Mouse (Mus musculus) macrophage (primary cell): ENCODE results near the gene Fgf18. TPM values are rescaled to one million over a fixed set of nuclear protein-coding genes. Genes with fewer than 3 reads are reported as not detected.

Experiments used
- H3K27ac ChIP-seq: fragments of 350-480 bp; formaldehyde crosslinking; 2 replicates; pipeline ENCODE4 v1.9.0; 2021
- H3K36me3 ChIP-seq: fragments of 350-480 bp; formaldehyde crosslinking; 2 replicates; pipeline ENCODE4 v1.9.0; 2021; ENCODE audit errors: inconsistent target
- H3K4me3 ChIP-seq: fragments of 350-480 bp; formaldehyde crosslinking; 2 replicates; pipeline ENCODE4 v1.9.0; 2021; ENCODE audit errors: inconsistent target
- H3K79me2 ChIP-seq: fragments of 350-480 bp; formaldehyde crosslinking; 2 replicates; pipeline ENCODE4 v1.9.0; 2021; ENCODE audit errors: inconsistent target
- WGBS: methylation state at CpG from one replicate; pipeline ENCODE4 v1.1.7; 2026; ENCODE audit warnings: inconsistent platforms; ENCODE audit not compliant: missing documents; 5-methylcytosine and 5-hydroxymethylcytosine counted together
- polyA plus RNA-seq: library from polyadenylated mRNA; stranded (reverse); fragments of 250-400 nt; gene quantifications from 3 replicates; pipeline ENCODE4 v1.2.4, GENCODE M21; 2018; ENCODE audit warnings: inconsistent platforms

Fgf18 gene
- polyA plus RNA-seq, 1 experiment from 2014 or later = not detected

GRCm38 (mm10) chr11:33112407-33112806, 34.8 kb downstream of the Fgf18 start:
- 23% methylated on average over 1 of the region's 1 CpGs for WGBS
- H3K27ac ChIP-seq = no peak overlapping the region

GRCm38 (mm10) chr11:33110111-33110510, 37.1 kb downstream of the Fgf18 start:
- Histone ChIP-seq H3K27ac (no peak overlapping the region), H3K4me3 (no peak overlapping the region), H3K79me2 (no peaks in the 10 kb centered on the region), H3K36me3 (no peaks in the 10 kb centered on the region)
- 69% methylated on average over 2 of the region's 2 CpGs for WGBS

More at GRCm38 (mm10) chr11:33112407-33112806, 34.8 kb downstream of the Fgf18 start:
- Histone ChIP-seq H3K4me3 (no peak overlapping the region), H3K79me2 (no peaks in the 10 kb centered on the region), H3K36me3 (no peaks in the 10 kb centered on the region)

DNA sequence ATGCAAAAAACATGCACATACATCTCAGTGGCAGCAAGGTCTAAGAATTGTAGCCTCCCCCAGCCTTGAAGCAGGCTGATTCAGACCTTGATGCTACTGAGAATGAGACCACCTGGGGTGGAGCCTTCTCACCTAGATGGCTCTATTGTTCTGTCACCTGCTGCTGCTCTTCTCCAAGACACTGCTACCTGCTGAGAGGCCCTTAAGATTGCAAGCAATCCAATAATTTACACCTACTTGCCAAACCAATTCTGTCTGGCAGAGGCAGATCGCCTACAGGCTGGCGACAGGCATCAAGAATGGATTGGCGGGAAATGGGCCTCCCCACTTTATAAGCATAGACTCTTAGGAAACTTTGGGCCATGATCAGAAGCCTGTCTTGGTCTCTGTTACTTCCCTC, 39.7 kb downstream of the Fgf18 start:
- Histone ChIP-seq H3K4me3 (no peak overlapping the region), H3K79me2 (no peaks in the 10 kb centered on the region), H3K36me3 (no peaks in the 10 kb centered on the region), H3K27ac (no peak overlapping the region)
- 85% methylated on average over 3 of the region's 3 CpGs for WGBS

DNA sequence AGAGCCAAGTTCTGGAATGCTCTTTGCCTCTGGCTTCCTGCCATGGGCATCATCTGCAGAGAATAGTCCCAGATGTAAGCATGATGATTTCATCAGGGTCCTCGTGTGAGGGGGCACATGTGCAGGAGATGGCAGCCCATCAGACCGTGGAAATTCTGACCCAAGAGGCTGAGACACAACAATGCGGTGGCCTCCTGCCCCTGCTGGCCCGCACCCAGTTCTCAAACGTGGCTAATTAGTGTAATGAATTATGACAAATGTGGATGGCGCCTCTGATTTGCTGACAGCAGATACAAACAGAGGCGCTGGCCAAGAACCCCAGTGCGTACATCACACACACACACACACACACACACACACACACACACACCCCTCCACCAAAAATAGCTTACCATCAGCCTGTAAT, 42.3 kb downstream of the Fgf18 start:
- Histone ChIP-seq H3K4me3 (no peak overlapping the region), H3K36me3 (no peaks in the 10 kb centered on the region), H3K79me2 (no peaks in the 10 kb centered on the region), H3K27ac (no peak overlapping the region)
- WGBS = 74% methylated on average over 5 of the region's 8 CpGs

- WGBS = 93% methylated on average over 13 of the region's 13 CpGs
- Histone ChIP-seq H3K36me3 (no peaks in the 10 kb centered on the region), H3K79me2 (no peaks in the 10 kb centered on the region), H3K27ac (no peak overlapping the region), H3K4me3 (no peak overlapping the region)
Observed at GRCm38 (mm10) chr11:33103291-33103943, 43.8 kb downstream of the Fgf18 start.

DNA sequence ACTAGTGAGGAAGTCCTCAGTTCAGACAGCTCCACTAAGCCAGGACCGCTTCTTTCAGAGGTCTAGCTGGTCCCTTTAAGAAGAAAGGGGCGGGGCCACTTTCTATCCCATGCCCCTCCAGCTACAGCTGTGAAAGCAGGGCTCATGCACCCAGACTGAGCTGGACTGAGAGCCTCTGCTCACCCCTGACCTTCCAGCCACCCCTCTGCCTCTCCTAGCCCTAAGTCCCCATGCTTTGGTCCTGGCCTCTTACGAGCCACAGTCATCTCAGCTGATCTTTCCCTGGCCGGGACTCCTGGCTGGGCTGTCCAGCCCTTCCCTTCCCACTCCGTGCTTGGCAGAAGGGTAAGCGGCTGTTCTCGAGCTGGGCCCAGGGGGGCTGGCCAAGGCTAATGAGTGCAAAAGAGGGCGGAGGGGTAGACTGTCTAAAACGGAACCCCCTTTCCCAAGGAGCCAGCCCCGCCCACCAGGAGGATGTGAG, 47.1 kb downstream of the Fgf18 start:
- WGBS = 28% methylated on average over 10 of the region's 10 CpGs
- no peak overlapping the region for H3K4me3 ChIP-seq
- H3K79me2 ChIP-seq = no peaks in the 10 kb centered on the region
- H3K36me3 ChIP-seq = no peaks in the 10 kb centered on the region
- H3K27ac ChIP-seq = no peak overlapping the region

- Histone ChIP-seq H3K79me2 (no peaks in the 10 kb centered on the region), H3K27ac (no peak overlapping the region), H3K4me3 (no peak overlapping the region), H3K36me3 (no peaks in the 10 kb centered on the region)
- WGBS = 79% methylated on average over 4 of the region's 4 CpGs
Observed at GRCm38 (mm10) chr11:33099425-33099824, 47.8 kb downstream of the Fgf18 start.

GRCm38 (mm10) chr11:33098446-33098845, 48.8 kb downstream of the Fgf18 start:
- no peaks in the 10 kb centered on the region for H3K79me2 ChIP-seq
- no peaks in the 10 kb centered on the region for H3K36me3 ChIP-seq
- 94% methylated on average over 12 of the region's 12 CpGs for WGBS
- no peak overlapping the region for H3K4me3 ChIP-seq
- no peak overlapping the region for H3K27ac ChIP-seq

DNA sequence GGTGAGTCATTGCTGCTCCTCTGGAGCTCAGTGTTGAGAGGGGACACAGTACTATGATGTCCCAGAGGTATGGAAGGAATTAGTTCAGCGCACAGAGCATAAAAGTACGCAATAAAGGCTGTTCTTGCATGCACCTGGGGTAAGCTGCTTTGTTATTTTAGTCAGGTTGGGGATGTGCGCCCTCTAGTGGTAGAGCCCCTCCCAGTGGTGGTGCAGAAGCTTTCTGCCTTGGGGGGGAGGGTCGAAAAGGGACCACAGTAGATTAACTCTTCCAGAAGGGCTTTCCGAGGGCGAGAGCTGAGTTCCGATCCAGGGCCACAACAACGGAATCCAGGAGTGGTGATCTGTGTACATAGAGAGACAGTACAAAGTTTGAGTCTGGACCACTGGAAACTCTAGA, 49.3 kb downstream of the Fgf18 start:
- no peaks in the 10 kb centered on the region for H3K36me3 ChIP-seq
- H3K79me2 ChIP-seq = no peaks in the 10 kb centered on the region
- H3K4me3 ChIP-seq = no peak overlapping the region
- WGBS = 40% methylated on average over 8 of the region's 8 CpGs
- H3K27ac ChIP-seq = no peak overlapping the region

DNA sequence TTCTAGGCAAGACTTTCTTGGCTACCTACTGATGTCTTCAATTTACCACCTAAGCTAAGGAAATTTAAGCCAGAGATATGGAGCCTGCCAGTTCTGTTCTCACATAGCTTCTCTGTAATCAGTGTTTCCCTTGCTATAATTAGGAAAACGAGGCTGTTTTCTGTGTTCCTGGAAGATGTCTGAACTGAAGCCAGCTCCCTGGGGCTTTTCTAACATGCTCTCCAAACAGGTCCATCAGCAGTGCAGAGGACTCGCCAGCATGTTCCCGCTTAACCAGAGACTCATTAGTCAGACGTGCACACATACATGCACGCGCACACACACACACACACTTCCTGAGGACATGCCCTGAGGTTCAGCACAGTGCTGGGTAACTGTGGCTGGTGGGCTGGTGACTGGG, 57.3 kb downstream of the Fgf18 start:
- WGBS = 39% methylated on average over 6 of the region's 6 CpGs
- Histone ChIP-seq H3K36me3 (no peaks in the 10 kb centered on the region), H3K27ac (no peak overlapping the region), H3K79me2 (no peaks in the 10 kb centered on the region), H3K4me3 (no peak overlapping the region)

DNA sequence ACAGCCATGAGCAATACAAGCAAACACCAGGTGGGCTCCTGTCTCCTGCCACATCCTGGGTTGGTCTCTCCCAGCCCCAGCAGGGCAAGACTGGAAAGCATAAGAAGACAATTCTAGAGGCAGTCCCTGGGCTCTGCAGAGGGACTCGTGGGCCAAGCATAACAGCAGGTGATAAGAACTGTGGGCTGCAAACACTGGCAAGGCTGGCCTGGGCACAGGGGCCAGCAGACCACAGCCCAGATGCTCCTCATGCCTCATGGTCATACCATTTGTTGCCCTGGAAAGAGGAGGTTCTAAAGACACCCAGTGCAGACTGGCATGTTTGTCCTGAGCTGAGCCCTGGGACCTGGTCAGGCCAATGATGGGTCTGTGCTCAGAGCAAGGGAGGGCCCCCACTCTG, 59.0 kb downstream of the Fgf18 start:
- Histone ChIP-seq H3K79me2 (no peaks in the 10 kb centered on the region), H3K27ac (no peak overlapping the region), H3K36me3 (no peaks in the 10 kb centered on the region), H3K4me3 (no peak overlapping the region)
- 53% methylated on average over 1 of the region's 1 CpGs for WGBS

DNA sequence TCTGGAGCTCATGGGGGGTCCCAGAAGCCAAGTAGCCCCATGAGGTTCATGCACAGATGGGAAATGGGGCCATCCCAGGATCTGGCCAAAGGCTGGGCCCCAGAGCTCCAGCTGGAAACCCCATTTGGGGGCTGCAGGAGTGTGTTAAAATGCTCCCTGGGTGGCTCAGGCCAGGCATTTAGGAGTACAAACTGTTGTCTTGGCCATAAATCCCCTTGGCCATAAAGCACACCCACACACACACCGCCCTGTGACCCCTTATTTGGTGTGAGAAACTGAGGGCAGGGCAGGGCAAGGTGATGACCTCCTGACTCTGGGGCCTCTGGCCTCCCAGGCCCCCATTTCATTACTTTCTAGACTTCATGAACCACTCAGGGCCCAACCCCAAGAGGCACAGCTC, 61.2 kb downstream of the Fgf18 start:
- H3K4me3 ChIP-seq = no peak overlapping the region
- no peaks in the 10 kb centered on the region for H3K36me3 ChIP-seq
- H3K79me2 ChIP-seq = no peaks in the 10 kb centered on the region
- no peak overlapping the region for H3K27ac ChIP-seq
- WGBS = 100% methylated on average over 1 of the region's 1 CpGs

DNA sequence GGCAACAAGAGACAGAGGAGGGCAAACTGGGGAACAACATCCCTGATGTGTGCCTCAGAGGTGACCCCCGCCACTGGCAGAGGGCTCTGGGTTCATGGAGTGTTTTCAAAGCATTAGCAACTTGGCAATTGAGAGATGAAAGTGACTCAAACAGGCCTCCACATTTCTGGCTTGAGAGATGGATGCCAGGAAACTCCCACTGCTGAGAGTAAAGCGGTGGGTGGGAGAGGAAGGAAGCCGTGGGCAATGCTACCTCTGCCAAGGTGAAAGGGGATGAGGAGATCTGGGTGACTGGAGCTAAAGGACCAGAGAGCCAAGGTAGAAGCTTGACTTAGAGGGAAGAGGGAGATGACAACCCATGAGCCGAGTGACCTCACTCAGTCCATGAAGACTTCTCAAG, 61.7 kb downstream of the Fgf18 start:
- H3K36me3 ChIP-seq = no peaks in the 10 kb centered on the region
- 63% methylated on average over 4 of the region's 4 CpGs for WGBS
- no peak overlapping the region for H3K27ac ChIP-seq
- H3K4me3 ChIP-seq = no peak overlapping the region
- H3K79me2 ChIP-seq = no peaks in the 10 kb centered on the region

GRCm38 (mm10) chr11:33085054-33085453, 62.1 kb downstream of the Fgf18 start:
- no peak overlapping the region for H3K27ac ChIP-seq
- H3K79me2 ChIP-seq = no peaks in the 10 kb centered on the region
- H3K36me3 ChIP-seq = no peaks in the 10 kb centered on the region
- H3K4me3 ChIP-seq = no peak overlapping the region
- 91% methylated on average over 3 of the region's 3 CpGs for WGBS

DNA sequence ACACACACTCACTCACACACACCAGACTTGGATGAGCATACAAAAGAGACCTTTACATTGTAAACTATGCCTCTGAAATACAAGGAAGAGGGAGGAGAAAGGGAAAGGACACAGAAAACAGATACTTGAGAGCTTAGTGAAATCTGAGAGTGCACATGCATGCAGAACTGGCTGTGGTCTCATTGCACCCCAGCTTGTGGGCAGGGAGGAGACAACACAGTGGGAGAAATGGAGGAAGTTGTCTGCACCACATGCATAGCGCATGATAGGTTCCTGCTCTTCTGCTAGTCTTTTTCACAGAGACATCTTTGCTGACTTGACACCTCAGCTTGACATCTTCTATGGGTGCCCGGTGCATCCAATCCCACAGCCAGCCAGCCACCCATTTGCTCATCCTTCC, 63.2 kb downstream of the Fgf18 start:
- WGBS = 75% methylated on average over 2 of the region's 2 CpGs
- Histone ChIP-seq H3K27ac (no peak overlapping the region), H3K36me3 (no peaks in the 10 kb centered on the region)

GRCm38 (mm10) chr11:33081175-33081574, 66.0 kb downstream of the Fgf18 start:
- Histone ChIP-seq H3K4me3 (no peak overlapping the region), H3K79me2 (no peaks in the 10 kb centered on the region), H3K36me3 (no peaks in the 10 kb centered on the region), H3K27ac (no peak overlapping the region)
- WGBS = 77% methylated on average over 3 of the region's 3 CpGs

More for the DNA sequence above, 63.2 kb downstream of the Fgf18 start:
- Histone ChIP-seq H3K79me2 (no peaks in the 10 kb centered on the region), H3K4me3 (no peak overlapping the region)
